Mouse (Mus musculus) liver, embryonic 13.5 days (tissue): Measurements from ENCODE around the gene Frmd4b. TPM values are rescaled to one million over a fixed set of nuclear protein-coding genes. Genes with fewer than 3 reads are reported as not detected.

Experiments used
- ATAC-seq: fragments of 200-750 bp; cut with Nextera tagmentation; 2 replicates; pipeline ENCODE4 v1.8.0; 2017; ENCODE audit warnings: low read depth, mild to moderate bottlenecking, moderate number of reproducible peaks, moderate library complexity
- DNase-seq: peaks from one replicate; pipeline ENCODE4 v3.0.0; 2022
- H3K27ac ChIP-seq: fragments of 300-500 bp; sonication (generic); 2 replicates; pipeline ENCODE4 v1.5.1; 2015; ENCODE audit warnings: moderate library complexity, mild to moderate bottlenecking, inconsistent platforms
- H3K27me3 ChIP-seq: fragments of 300-500 bp; sonication (generic); 2 replicates; pipeline ENCODE4 v1.6.1; 2015; ENCODE audit warnings: mild to moderate bottlenecking, inconsistent platforms
- H3K36me3 ChIP-seq: fragments of 300-500 bp; sonication (generic); 2 replicates; pipeline ENCODE4 v1.6.1; 2015; ENCODE audit warnings: mild to moderate bottlenecking, inconsistent platforms
- H3K4me1 ChIP-seq: fragments of 300-500 bp; sonication (generic); replicated peaks from 2 replicates; pipeline ENCODE4 v1.6.1; 2015; ENCODE audit warnings: inconsistent platforms
- H3K4me2 ChIP-seq: fragments of 300-500 bp; sonication (generic); 2 replicates; pipeline ENCODE4 v1.6.1; 2015; ENCODE audit warnings: inconsistent platforms, mild to moderate bottlenecking, moderate library complexity
- H3K4me3 ChIP-seq: fragments of 300-500 bp; sonication (generic); replicated peaks from 2 replicates; pipeline ENCODE4 v1.5.1; 2015; ENCODE audit warnings: mild to moderate bottlenecking, inconsistent platforms
- H3K9ac ChIP-seq: fragments of 300-500 bp; sonication (generic); 2 replicates; pipeline ENCODE4 v1.6.1; 2015; ENCODE audit warnings: mild to moderate bottlenecking, inconsistent platforms
- H3K9me3 ChIP-seq: fragments of 300-500 bp; sonication (generic); replicated peaks from 2 replicates; pipeline ENCODE4 v1.6.1; 2016; ENCODE audit warnings: inconsistent platforms
- WGBS: fragments of 180-500 bp; shearing (Covaris S2); methylation state at CpG from one replicate; pipeline ENCODE4 v1.1.7; 2015; ENCODE audit not compliant: insufficient replicate concordance; 5-methylcytosine and 5-hydroxymethylcytosine counted together
- polyA plus RNA-seq: library from polyadenylated mRNA; unstranded; fragments of >200 nt; fragmentation: Nextera tagmentation; extraction: Ambion mirVana; gene quantifications from 2 replicates; pipeline ENCODE4 v1.2.1, GENCODE M21; 2015

Frmd4b gene
- polyA plus RNA-seq, 1 experiment from 2014 or later, result 3.8 TPM

DNA sequence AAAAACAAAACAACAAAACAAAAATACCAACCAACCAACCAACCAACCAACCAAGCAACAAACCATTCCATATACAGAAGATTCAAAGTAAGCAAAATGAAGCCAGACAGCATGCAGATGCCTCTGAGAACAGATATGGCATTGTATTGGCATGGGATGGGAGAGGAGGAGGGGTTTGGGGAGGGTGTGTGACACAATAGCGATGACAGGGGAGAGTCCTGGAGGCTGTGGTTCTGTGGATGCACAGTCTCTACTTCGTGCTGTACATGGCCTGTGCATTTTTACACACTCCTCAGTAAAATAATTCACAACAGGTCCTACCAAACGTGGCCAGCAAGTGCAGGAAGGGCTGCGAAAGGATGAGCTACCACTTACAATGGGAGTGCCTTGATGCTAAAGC lies 278.5 kb downstream of the Frmd4b start:
- DNase-seq, result no peak
- Histone ChIP-seq H3K36me3 (no peaks in the 10 kb centered on the region), H3K27me3 (no peaks in the 10 kb centered on the region), H3K4me3 (no peak overlapping the region), H3K9me3 (no peaks in the 10 kb centered on the region), H3K4me1 (no peaks in the 10 kb centered on the region), H3K9ac (no peak overlapping the region), H3K4me2 (no peak overlapping the region), H3K27ac (no peak overlapping the region)
- no peak for ATAC-seq
- 60% methylated on average over 4 of the region's 4 CpGs for WGBS

DNA sequence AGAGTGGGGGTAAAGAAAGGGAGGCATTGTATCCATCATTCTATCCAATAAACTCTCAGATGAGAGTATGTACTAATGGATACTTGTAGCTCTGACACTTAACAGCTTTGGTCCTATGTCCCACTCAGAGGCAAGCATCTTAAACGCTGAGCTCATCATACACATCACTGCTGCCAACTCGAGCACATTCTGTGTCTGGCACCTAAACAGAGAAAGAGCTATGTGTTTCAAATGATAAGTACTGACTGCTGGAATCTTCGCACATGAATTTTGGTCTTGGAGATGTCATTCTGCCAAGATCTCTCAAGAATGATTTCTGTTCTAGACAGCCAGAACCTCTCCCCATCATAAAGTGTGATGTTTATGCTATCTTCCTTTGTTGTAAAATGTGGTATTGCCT lies 284.0 kb downstream of the Frmd4b start:
- no peaks in the 10 kb centered on the region for H3K27me3 ChIP-seq
- no peak overlapping the region for H3K4me3 ChIP-seq
- H3K4me1 ChIP-seq, result no peaks in the 10 kb centered on the region
- no peaks in the 10 kb centered on the region for H3K36me3 ChIP-seq
- H3K9me3 ChIP-seq, result no peaks in the 10 kb centered on the region
- H3K4me2 ChIP-seq, result no peak overlapping the region
- H3K9ac ChIP-seq, result no peak overlapping the region
- no peak overlapping the region for H3K27ac ChIP-seq
- no peak for DNase-seq
- WGBS, result 54% methylated on average over 3 of the region's 3 CpGs
- no peak for ATAC-seq

- no peak for DNase-seq
- Histone ChIP-seq H3K4me1 (peaks cover 10% of the 10 kb centered on the region; the same call in 1 of the 2 replicates), H3K4me3 (no peak overlapping the region), H3K4me2 (no peak overlapping the region), H3K9ac (no peak overlapping the region), H3K9me3 (no peaks in the 10 kb centered on the region), H3K27ac (no peak overlapping the region), H3K36me3 (0 out of 2 replicates have a peak, but pooled peaks cover 8% of the 10 kb centered on the region), H3K27me3 (no peaks in the 10 kb centered on the region)
- ATAC-seq, result no peak
- WGBS, result 80% methylated on average over 4 of the region's 4 CpGs
These were observed 293.4 kb downstream of the Frmd4b start for GRCm38 (mm10) chr6:97323951-97324350.

- Histone ChIP-seq H3K36me3 (no peaks in the 10 kb centered on the region; the same call in 1 of the 2 replicates), H3K27ac (no peak overlapping the region), H3K27me3 (no peaks in the 10 kb centered on the region), H3K4me3 (no peak overlapping the region), H3K4me2 (no peak overlapping the region), H3K9me3 (no peaks in the 10 kb centered on the region), H3K9ac (no peak overlapping the region), H3K4me1 (peaks cover 10% of the 10 kb centered on the region; the same call in 1 of the 2 replicates)
- ATAC-seq (no peak), DNase-seq (no peak)
- 45% methylated on average over 12 of the region's 12 CpGs for WGBS
These were observed 295.2 kb downstream of the Frmd4b start for GRCm38 (mm10) chr6:97322126-97322525.

GRCm38 (mm10) chr6:97321156-97321555 lies 296.2 kb downstream of the Frmd4b start:
- ATAC-seq, result no peak
- Histone ChIP-seq H3K4me3 (no peak overlapping the region), H3K4me1 (peaks cover 10% of the 10 kb centered on the region; the same call in 1 of the 2 replicates), H3K9ac (no peak overlapping the region), H3K4me2 (no peak overlapping the region), H3K36me3 (no peaks in the 10 kb centered on the region; the same call in 1 of the 2 replicates), H3K9me3 (no peaks in the 10 kb centered on the region), H3K27me3 (no peaks in the 10 kb centered on the region), H3K27ac (no peak overlapping the region)
- WGBS, result 8% methylated on average over 11 of the region's 11 CpGs
- DNase-seq, result no peak

DNA sequence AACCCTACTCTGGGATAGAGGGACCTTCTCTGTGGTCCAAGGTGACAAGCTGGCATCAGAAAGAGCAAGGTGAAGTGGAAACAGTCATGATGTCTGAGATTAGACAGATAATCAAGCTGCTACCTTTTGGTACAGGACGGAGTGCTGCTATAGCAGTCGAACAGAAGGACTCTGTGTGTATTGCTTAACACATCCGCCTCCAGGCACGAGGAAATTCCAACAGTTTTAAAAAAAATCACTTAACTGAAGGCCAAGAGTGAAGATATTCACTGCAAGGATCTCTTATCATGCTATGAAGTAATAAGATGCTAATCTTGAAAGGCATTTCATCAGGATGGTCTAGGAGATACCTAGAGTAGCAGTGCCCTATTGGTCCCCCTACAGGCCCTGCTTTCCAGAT lies 298.3 kb downstream of the Frmd4b start:
- Histone ChIP-seq H3K27me3 (no peaks in the 10 kb centered on the region), H3K4me1 (peaks cover 13% of the 10 kb centered on the region; the same call in 1 of the 2 replicates), H3K4me2 (no peak overlapping the region), H3K36me3 (no peaks in the 10 kb centered on the region; the same call in 1 of the 2 replicates), H3K27ac (no peak overlapping the region), H3K4me3 (no peak overlapping the region), H3K9me3 (no peaks in the 10 kb centered on the region), H3K9ac (no peak overlapping the region)
- 64% methylated on average over 4 of the region's 4 CpGs for WGBS
- DNase-seq (no peak), ATAC-seq (no peak)

DNA sequence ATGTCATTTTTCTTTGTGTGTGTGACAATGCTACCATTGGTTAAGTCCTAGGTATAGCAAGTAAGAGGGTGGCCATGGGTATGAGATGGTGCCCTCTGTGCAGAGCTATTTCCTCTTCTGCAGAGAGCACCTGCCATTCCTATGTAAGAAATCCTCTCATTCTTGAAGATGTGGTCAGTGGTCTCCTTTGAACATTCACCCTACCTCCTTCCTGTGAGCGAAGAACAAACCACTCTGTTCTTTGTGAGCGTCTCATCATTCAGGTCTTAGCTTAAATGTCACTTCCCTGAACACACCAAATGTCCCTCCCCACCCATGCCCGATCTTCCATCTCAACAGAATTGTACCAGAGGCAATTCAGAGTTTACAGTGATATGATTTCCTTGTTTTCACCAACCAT lies 299.4 kb downstream of the Frmd4b start:
- Histone ChIP-seq H3K9me3 (no peaks in the 10 kb centered on the region), H3K27ac (no peak overlapping the region), H3K9ac (no peak overlapping the region), H3K36me3 (no peaks in the 10 kb centered on the region; the same call in 1 of the 2 replicates), H3K4me1 (peaks cover 13% of the 10 kb centered on the region; the same call in 1 of the 2 replicates), H3K27me3 (no peaks in the 10 kb centered on the region), H3K4me3 (no peak overlapping the region), H3K4me2 (no peak overlapping the region)
- DNase-seq, result no peak
- 53% methylated on average over 3 of the region's 3 CpGs for WGBS
- ATAC-seq, result no peak

DNA sequence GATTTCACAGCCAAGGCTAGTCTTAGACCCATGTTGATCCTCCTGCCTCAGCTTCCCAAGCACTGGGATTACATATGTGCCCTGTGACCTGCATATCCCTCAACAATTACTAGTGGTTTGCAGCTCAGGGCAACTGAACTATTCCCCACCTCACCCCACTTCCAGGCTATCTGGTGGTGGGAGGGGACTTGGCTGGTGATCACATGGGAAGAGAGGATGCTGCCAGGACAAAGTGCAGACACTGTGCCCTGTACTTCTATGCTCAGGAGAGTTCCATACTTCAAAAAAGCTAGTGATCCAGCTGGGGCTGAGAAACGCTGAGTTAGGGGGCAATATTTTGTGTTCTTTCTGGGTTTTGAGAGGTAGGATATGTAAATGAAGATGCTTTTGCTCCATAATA lies 300.6 kb downstream of the Frmd4b start:
- H3K36me3 ChIP-seq, result no peaks in the 10 kb centered on the region; the same call in 1 of the 2 replicates
- no peak for ATAC-seq
- no peaks in the 10 kb centered on the region for H3K9me3 ChIP-seq
- H3K9ac ChIP-seq, result no peak overlapping the region
- no peak for DNase-seq
- no peaks in the 10 kb centered on the region for H3K27me3 ChIP-seq
- H3K27ac ChIP-seq, result no peak overlapping the region
- WGBS, result 60% methylated on average over 1 of the region's 1 CpGs
- H3K4me1 ChIP-seq, result peaks cover 15% of the 10 kb centered on the region
- H3K4me2 ChIP-seq, result no peak overlapping the region
- no peak overlapping the region for H3K4me3 ChIP-seq

DNA sequence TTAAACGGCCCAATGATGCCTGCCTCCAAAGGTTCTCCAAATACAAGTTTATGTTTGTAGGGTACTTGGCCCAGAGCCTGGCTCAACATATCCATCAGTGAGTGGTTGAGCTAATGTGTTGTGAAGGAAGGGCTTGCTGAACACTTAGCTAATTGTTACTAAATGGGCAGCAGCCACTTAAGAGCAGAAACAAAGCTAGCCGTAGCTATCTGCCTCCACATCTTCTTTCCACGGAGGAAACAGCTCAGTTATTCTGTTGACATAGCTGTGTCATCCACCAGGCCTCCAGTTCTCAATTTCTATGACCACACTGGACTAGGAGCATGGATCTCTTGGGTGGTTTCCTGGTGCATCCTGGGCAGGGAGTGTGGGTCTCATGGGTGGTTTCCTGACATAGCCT lies 302.0 kb downstream of the Frmd4b start:
- DNase-seq, result no peak
- Histone ChIP-seq H3K4me1 (peaks cover 19% of the 10 kb centered on the region), H3K4me3 (no peak overlapping the region), H3K27ac (no peak overlapping the region), H3K27me3 (no peaks in the 10 kb centered on the region), H3K36me3 (no peaks in the 10 kb centered on the region; the same call in 1 of the 2 replicates), H3K9ac (no peak overlapping the region), H3K4me2 (no peak overlapping the region), H3K9me3 (no peaks in the 10 kb centered on the region)
- no peak for ATAC-seq
- 38% methylated on average over 3 of the region's 3 CpGs for WGBS

- peak overlapping the region; percentile 61 for H3K9ac ChIP-seq
- no peak for DNase-seq
These were observed 304.8 kb downstream of the Frmd4b start for GRCm38 (mm10) chr6:97312545-97312939.

DNA sequence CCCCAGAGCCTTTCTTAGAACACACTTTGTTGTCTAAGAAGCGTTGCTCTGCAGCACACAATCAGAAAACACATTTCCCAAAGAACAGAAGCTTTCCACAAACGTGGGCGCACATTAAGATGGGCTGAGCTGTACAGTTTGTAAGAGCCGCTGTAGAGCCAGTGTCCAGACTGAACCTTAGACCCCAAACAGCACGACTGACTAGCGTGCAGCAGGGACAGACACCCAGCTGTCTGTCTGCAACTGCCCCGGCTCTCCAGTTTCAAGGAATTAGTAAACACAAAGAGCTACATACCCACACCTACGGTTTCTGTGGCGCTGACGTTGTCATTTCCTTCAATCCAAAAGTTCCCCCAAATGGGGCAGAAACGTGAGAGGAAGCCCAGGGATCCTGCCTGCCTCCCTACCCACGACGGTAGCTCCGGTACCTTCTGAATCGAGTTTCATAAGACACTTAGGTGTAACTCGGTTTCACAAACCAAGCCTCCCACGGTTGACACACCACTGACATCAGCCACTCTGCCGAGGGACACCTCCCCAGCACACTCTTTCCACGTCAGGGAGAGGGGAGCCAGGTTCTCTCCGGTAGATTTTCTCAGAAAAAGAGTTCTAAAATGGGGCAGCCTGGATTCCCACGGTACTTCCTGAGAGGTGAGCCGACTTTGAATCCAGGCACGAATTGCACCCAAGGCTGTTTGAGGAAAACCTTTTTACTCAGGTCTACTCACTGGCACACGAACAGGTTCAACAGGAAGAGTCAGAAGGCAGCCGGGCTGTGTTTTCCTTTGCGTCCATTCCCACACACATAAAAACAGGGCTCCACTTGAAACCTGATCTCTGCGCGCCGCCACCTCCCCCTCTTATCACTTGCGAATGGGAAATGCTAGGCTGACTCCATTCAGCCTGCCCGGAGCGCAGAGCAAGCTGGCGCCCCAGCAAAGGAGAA lies 305.5 kb downstream of the Frmd4b start:
- peaks cover 29% of the 10 kb centered on the region for H3K4me1 ChIP-seq
- H3K27ac ChIP-seq, result peak overlapping the region; percentile 60
- H3K4me2 ChIP-seq, result peak overlapping the region; percentile 76
- H3K9me3 ChIP-seq, result no peaks in the 10 kb centered on the region
- H3K36me3 ChIP-seq, result no peaks in the 10 kb centered on the region
- 1% methylated on average over 33 of the region's 33 CpGs for WGBS
- peak overlapping the region; percentile 61 for H3K9ac ChIP-seq
- H3K27me3 ChIP-seq, result no peaks in the 10 kb centered on the region
- peak; percentile 60 for ATAC-seq
- H3K4me3 ChIP-seq, result peak overlapping the region; percentile 55
- DNase-seq, result no peak

More at GRCm38 (mm10) chr6:97312545-97312939, 304.8 kb downstream of the Frmd4b start:
- H3K4me2 ChIP-seq, result peak overlapping the region; percentile 76
- ATAC-seq, result no peak
- H3K9me3 ChIP-seq, result no peaks in the 10 kb centered on the region
- H3K36me3 ChIP-seq, result no peaks in the 10 kb centered on the region
- no peak overlapping the region for H3K27ac ChIP-seq
- whole genome bisulfite sequencing, result 11% methylated on average over 3 of the region's 3 CpGs
- H3K27me3 ChIP-seq, result no peaks in the 10 kb centered on the region
- peaks cover 29% of the 10 kb centered on the region for H3K4me1 ChIP-seq
- H3K4me3 ChIP-seq, result peak overlapping the region; percentile 55
